Mouse (Mus musculus) liver, embryonic 12.5 days (tissue): ENCODE data around the gene Rapgef3. TPM values are rescaled to one million over a fixed set of nuclear protein-coding genes. Genes with fewer than 3 reads are reported as not detected.

ENCODE experiments used
- ATAC-seq: fragments of 200-750 bp; cut with Nextera tagmentation; 2 replicates; pipeline ENCODE4 v1.8.0; 2017; ENCODE audit warnings: moderate number of reproducible peaks, mild to moderate bottlenecking, moderate library complexity
- H3K27ac ChIP-seq: fragments of 300-500 bp; sonication (generic); 2 replicates; pipeline ENCODE4 v1.5.1; 2016; ENCODE audit warnings: mild to moderate bottlenecking
- H3K27me3 ChIP-seq: fragments of 300-500 bp; sonication (generic); replicated peaks from 2 replicates; pipeline ENCODE4 v1.6.1; 2016; ENCODE audit warnings: mild to moderate bottlenecking, moderate library complexity
- H3K36me3 ChIP-seq: fragments of 300-500 bp; sonication (generic); 2 replicates; pipeline ENCODE4 v1.6.1; 2016; ENCODE audit warnings: mild to moderate bottlenecking, moderate library complexity
- H3K4me1 ChIP-seq: fragments of 300-500 bp; sonication (generic); 2 replicates; pipeline ENCODE4 v1.6.1; 2016
- H3K4me2 ChIP-seq: fragments of 300-500 bp; sonication (generic); 2 replicates; pipeline ENCODE4 v1.6.1; 2016; ENCODE audit warnings: mild to moderate bottlenecking, moderate library complexity
- H3K4me3 ChIP-seq: fragments of 300-500 bp; sonication (generic); 2 replicates; pipeline ENCODE4 v1.5.1; 2016; ENCODE audit warnings: mild to moderate bottlenecking, moderate library complexity
- H3K9ac ChIP-seq: fragments of 300-500 bp; sonication (generic); 2 replicates; pipeline ENCODE4 v1.6.1; 2016; ENCODE audit warnings: mild to moderate bottlenecking, moderate library complexity
- H3K9me3 ChIP-seq: fragments of 300-500 bp; sonication (generic); replicated peaks from 2 replicates; pipeline ENCODE4 v1.6.1; 2016; ENCODE audit warnings: mild to moderate bottlenecking, moderate library complexity
- WGBS: fragments of 180-500 bp; shearing (Covaris S2); methylation state at CpG from one replicate; pipeline ENCODE4 v1.1.7; 2016; ENCODE audit not compliant: insufficient replicate concordance; 5-methylcytosine and 5-hydroxymethylcytosine counted together
- polyA plus RNA-seq: library from polyadenylated mRNA; unstranded; fragments of >200 nt; fragmentation: Nextera tagmentation; extraction: Ambion mirVana; gene quantifications from 2 replicates; pipeline ENCODE4 v1.2.1, GENCODE M21; 2016

Rapgef3 gene
- polyA plus RNA-seq, 1 experiment from 2014 or later = 3.9 TPM

DNA sequence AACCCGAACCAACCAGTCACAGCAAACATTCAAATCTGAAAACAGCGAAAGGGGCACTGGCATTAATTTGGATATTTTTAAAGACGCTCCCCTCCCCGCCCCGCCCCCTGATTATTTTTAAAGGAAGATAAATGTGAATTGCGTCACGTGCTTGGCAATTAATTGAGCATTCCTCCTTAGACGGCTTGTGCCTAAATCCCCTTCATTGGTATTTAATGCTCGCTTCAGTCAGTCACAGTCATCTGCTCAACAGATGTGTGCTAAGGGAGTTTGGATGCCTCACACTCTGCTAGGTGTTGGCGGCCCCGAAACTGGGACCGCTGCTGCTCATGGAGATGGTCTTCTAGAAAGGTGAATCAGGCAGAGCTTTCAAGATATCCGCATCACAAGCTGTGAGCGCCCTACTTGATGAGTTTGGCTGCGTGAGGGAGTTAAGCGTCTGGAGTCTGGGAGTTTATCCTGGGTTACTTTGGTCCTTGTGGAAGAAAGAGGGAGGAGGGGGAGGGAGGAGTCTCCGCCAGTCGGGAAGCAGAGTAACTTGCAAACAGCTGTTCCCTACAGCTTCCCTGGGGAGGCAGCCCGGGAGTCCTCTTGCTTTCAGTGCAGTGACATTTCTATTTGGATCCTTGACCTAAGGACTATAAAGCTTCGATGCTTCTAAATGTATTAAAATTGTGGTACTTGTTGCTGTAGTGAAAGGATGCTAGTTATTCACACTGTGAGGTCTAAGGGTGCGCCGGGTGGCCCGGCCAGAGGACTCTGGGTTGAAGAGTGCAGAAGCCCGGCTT lies 14.4 kb upstream of the Rapgef3 start:
- WGBS = 24% methylated on average over 24 of the region's 24 CpGs
- Histone ChIP-seq H3K9ac (peak overlapping the region; percentile 17; the same call in 1 of the 2 replicates), H3K36me3 (no peaks in the 10 kb centered on the region), H3K9me3 (no peaks in the 10 kb centered on the region), H3K4me3 (peak overlapping the region; percentile 32), H3K27ac (no peak overlapping the region; the same call in 1 of the 2 replicates), H3K4me1 (peaks cover 41% of the 10 kb centered on the region), H3K4me2 (peak overlapping the region; percentile 61), H3K27me3 (peaks cover 25% of the 10 kb centered on the region)
- no peak for ATAC-seq

- 71% methylated on average over 12 of the region's 12 CpGs for WGBS
- Histone ChIP-seq H3K4me2 (no peak overlapping the region), H3K9ac (no peak overlapping the region)
Measured at GRCm38 (mm10) chr15:97780611-97781031, 12.8 kb upstream of the Rapgef3 start.

DNA sequence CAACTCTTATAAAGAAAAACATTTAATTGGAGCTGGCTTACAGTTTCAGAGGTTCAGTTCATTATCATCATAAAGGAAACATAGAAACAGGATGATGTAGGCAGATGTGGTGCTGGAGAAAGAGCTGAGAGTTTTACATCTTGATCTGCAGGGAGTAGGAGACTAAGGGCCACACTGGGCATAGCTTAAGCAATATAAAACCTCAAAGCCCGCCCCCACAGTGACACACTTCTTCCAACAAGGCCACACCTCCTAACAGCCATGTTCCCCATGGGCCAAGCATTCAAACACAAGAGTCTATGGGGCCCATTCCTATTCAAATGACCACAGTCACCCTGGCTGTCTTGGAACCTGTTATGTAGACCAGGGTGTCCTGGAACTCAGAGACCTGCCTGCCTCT lies 11.8 kb upstream of the Rapgef3 start:
- Histone ChIP-seq H3K4me3 (no peak overlapping the region), H3K9me3 (no peaks in the 10 kb centered on the region), H3K27me3 (peaks cover 39% of the 10 kb centered on the region), H3K4me1 (peaks cover 16% of the 10 kb centered on the region), H3K27ac (no peak overlapping the region), H3K4me2 (no peak overlapping the region), H3K9ac (no peak overlapping the region), H3K36me3 (no peaks in the 10 kb centered on the region)
- 83% methylated on average over 1 of the region's 1 CpGs for WGBS
- no peak for ATAC-seq

More at GRCm38 (mm10) chr15:97780611-97781031, 12.8 kb upstream of the Rapgef3 start:
- Histone ChIP-seq H3K9me3 (no peaks in the 10 kb centered on the region), H3K36me3 (no peaks in the 10 kb centered on the region), H3K4me3 (no peak overlapping the region), H3K4me1 (peaks cover 25% of the 10 kb centered on the region), H3K27me3 (peaks cover 29% of the 10 kb centered on the region), H3K27ac (no peak overlapping the region)
- ATAC-seq = no peak

- no peak within 1 kb of the TSS for H3K9ac ChIP-seq
- H3K4me3 ChIP-seq = no peak within 1 kb of the TSS
- ATAC-seq = no peak
- no peaks in the 10 kb centered on the region for H3K9me3 ChIP-seq
- WGBS = 59% methylated on average over 8 of the region's 8 CpGs
- H3K4me2 ChIP-seq = no peak within 1 kb of the TSS
- H3K27me3 ChIP-seq = peaks cover 45% of the 10 kb centered on the region
- H3K36me3 ChIP-seq = no peaks in the 10 kb centered on the region
- no peak within 1 kb of the TSS for H3K27ac ChIP-seq
- peaks cover 23% of the 10 kb centered on the region for H3K4me1 ChIP-seq
Measured at GRCm38 (mm10) chr15:97778311-97779098, 10.7 kb upstream of the Rapgef3 start, which contains the start of gene Slc48a1. TSS of gene Slc48a1 (plus strand) at chr15:97778520.

GRCm38 (mm10) chr15:97776919-97777318 lies 9.1 kb upstream of the Rapgef3 start:
- H3K9ac ChIP-seq = no peak overlapping the region
- 77% methylated on average over 6 of the region's 6 CpGs for WGBS
- no peak overlapping the region for H3K4me3 ChIP-seq
- H3K36me3 ChIP-seq = no peaks in the 10 kb centered on the region
- no peak overlapping the region for H3K4me2 ChIP-seq
- no peak overlapping the region for H3K27ac ChIP-seq
- peaks cover 36% of the 10 kb centered on the region for H3K27me3 ChIP-seq
- ATAC-seq = no peak
- peaks cover 24% of the 10 kb centered on the region for H3K4me1 ChIP-seq
- no peaks in the 10 kb centered on the region for H3K9me3 ChIP-seq

DNA sequence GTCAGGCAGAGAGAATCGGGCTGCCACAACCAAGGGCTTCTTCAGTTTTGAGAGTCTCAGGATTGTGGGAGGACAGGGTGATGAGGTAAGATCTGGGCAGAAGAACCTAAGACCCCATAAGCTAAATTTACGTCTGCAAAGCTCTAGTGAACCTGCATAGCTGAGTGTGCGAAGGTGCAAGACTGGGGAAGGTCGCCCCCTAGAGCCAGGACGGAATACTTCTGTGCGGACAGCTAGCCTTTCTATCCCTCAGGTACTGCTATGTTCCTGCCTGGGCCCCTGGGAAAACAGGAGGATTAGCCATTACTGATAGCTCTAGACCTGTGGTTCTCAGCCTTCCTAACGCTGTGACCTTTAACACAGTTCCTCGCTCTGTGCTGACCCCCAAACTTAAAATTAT lies 8.7 kb upstream of the Rapgef3 start:
- Histone ChIP-seq H3K4me2 (no peak overlapping the region), H3K27me3 (peaks cover 32% of the 10 kb centered on the region), H3K9ac (no peak overlapping the region), H3K4me1 (peaks cover 22% of the 10 kb centered on the region), H3K36me3 (no peaks in the 10 kb centered on the region), H3K27ac (no peak overlapping the region), H3K9me3 (no peaks in the 10 kb centered on the region), H3K4me3 (no peak overlapping the region)
- WGBS = 6% methylated on average over 8 of the region's 8 CpGs
- no peak for ATAC-seq

- Histone ChIP-seq H3K27me3 (peaks cover 47% of the 10 kb centered on the region), H3K4me2 (no peak overlapping the region), H3K9ac (no peak overlapping the region; the same call in 1 of the 2 replicates), H3K4me1 (peaks cover 22% of the 10 kb centered on the region), H3K9me3 (no peaks in the 10 kb centered on the region), H3K36me3 (no peaks in the 10 kb centered on the region), H3K27ac (peak overlapping the region; percentile 70), H3K4me3 (no peak overlapping the region)
- ATAC-seq = peak; percentile 51; the same call in 1 of the 2 replicates
- WGBS = 43% methylated on average over 5 of the region's 5 CpGs
Measured at GRCm38 (mm10) chr15:97773961-97774370, 6.2 kb upstream of the Rapgef3 start.

GRCm38 (mm10) chr15:97773108-97773507 lies 5.3 kb upstream of the Rapgef3 start:
- 30% methylated on average over 5 of the region's 5 CpGs for WGBS

DNA sequence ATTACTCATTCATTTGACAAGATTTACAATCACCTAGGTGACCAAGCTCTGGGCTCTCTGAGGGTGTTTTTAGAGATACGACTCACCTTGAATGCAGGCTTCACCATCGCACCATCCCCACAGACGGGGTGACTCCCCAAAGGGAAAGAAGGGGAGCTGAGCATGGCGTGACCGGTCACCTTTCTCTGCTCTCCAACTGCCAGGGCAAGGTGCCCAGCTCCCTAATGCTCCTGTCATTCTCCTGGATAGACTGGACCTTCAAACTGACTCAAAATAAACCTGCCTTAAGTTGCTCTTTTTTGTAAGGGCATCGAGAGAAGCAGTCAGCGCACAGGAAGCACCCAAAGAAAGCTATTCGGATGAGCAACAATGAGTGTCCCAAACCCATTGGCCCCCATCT lies 2.5 kb upstream of the Rapgef3 start:
- 78% methylated on average over 8 of the region's 8 CpGs for WGBS
- H3K9me3 ChIP-seq = no peaks in the 10 kb centered on the region
- H3K4me3 ChIP-seq = no peak overlapping the region
- no peaks in the 10 kb centered on the region for H3K36me3 ChIP-seq
- H3K27ac ChIP-seq = no peak overlapping the region
- peaks cover 44% of the 10 kb centered on the region for H3K4me1 ChIP-seq
- no peak overlapping the region for H3K4me2 ChIP-seq
- no peak for ATAC-seq
- no peak overlapping the region for H3K9ac ChIP-seq
- H3K27me3 ChIP-seq = peaks cover 77% of the 10 kb centered on the region

More at GRCm38 (mm10) chr15:97773108-97773507, 5.3 kb upstream of the Rapgef3 start:
- Histone ChIP-seq H3K27ac (peak overlapping the region; percentile 70), H3K9me3 (no peaks in the 10 kb centered on the region), H3K4me1 (peaks cover 27% of the 10 kb centered on the region), H3K4me2 (no peak overlapping the region), H3K27me3 (peaks cover 56% of the 10 kb centered on the region), H3K9ac (no peak overlapping the region), H3K4me3 (no peak overlapping the region), H3K36me3 (no peaks in the 10 kb centered on the region)
- ATAC-seq = no peak

- no peak overlapping the region for H3K27ac ChIP-seq
- 2% methylated on average over 18 of the region's 18 CpGs for WGBS
- H3K36me3 ChIP-seq = no peaks in the 10 kb centered on the region
- H3K4me2 ChIP-seq = peak overlapping the region; percentile 71
- peak overlapping the region; percentile 28 for H3K9ac ChIP-seq
- H3K9me3 ChIP-seq = no peaks in the 10 kb centered on the region
- peaks cover 79% of the 10 kb centered on the region for H3K27me3 ChIP-seq
- H3K4me3 ChIP-seq = peak overlapping the region; percentile 49
- peaks cover 34% of the 10 kb centered on the region for H3K4me1 ChIP-seq
- no peak for ATAC-seq
Measured at GRCm38 (mm10) chr15:97768192-97768591, 420 bp upstream of the Rapgef3 start.

GRCm38 (mm10) chr15:97766594-97767279 lies 1.0 kb downstream of the Rapgef3 start:
- WGBS = 11% methylated on average over 23 of the region's 23 CpGs
- Histone ChIP-seq H3K36me3 (no peaks in the 10 kb centered on the region), H3K4me2 (peak overlapping the region; percentile 71), H3K27ac (no peak overlapping the region), H3K4me1 (peaks cover 25% of the 10 kb centered on the region), H3K4me3 (peak overlapping the region; percentile 49), H3K27me3 (peaks cover 86% of the 10 kb centered on the region), H3K9me3 (no peaks in the 10 kb centered on the region), H3K9ac (peak overlapping the region; percentile 28; the same call in 1 of the 2 replicates)
- ATAC-seq = no peak
